Mouse (Mus musculus): ENCODE measurements around the gene Rtn4rl1. TPM values are rescaled to one million over a fixed set of nuclear protein-coding genes. Genes with fewer than 3 reads are reported as not detected.

The Rtn4rl1 gene
- total and polyA plus RNA-seq, 2 experiments: 1.3 to 9.5 TPM

- Histone ChIP-seq H3K79me2 (ENCODE audit: control insufficient read depth, insufficient read depth, low read length) (no peaks in the 10 kb centered on the region), H3K4me1 (ENCODE audit: control insufficient read depth, insufficient read depth, low read length) (peaks cover 6% of the 10 kb centered on the region; the same call in 1 of the 2 replicates), H3K36me3 (ENCODE audit: control insufficient read depth, insufficient read depth, low read length) (no peaks in the 10 kb centered on the region), H3K9ac (ENCODE audit: low read depth, low read length) (no peak overlapping the region), H3K27ac (replicated peaks; ENCODE audit: insufficient read depth, low read depth, low read length) (no peak overlapping the region), H3K4me3 (ENCODE audit: insufficient read depth, low read depth, low read length) (no peak overlapping the region), H3K27me3 (ENCODE audit: control insufficient read depth, insufficient read depth, low read length) (no peaks in the 10 kb centered on the region)
- no peak for DNase-seq (ENCODE audit: extremely low read depth, low read depth, low spot score)
- no peak for TF ChIP-seq POLR2A (IDR thresholded peaks at IDR 0.05; ENCODE audit: extremely low read depth, insufficient read depth, low read length)
- TF ChIP-seq CTCF (IDR thresholded peaks at IDR 0.05; ENCODE audit: low read depth, low read length): no peak
- WGBS: 77% methylated on average over 4 of the region's 4 CpGs
Observed at GRCm38 (mm10) chr11:75269213-75269612, 75.6 kb downstream of the Rtn4rl1 start.

GRCm38 (mm10) chr11:75270276-75270984, 76.8 kb downstream of the Rtn4rl1 start:
- no peak overlapping the region for H3K4me3 ChIP-seq (ENCODE audit: insufficient read depth, low read depth, low read length)
- no peak overlapping the region for H3K9ac ChIP-seq (ENCODE audit: low read depth, low read length)
- H3K27ac ChIP-seq (replicated peaks; ENCODE audit: insufficient read depth, low read depth, low read length): no peak overlapping the region
- no peak for DNase-seq (ENCODE audit: extremely low read depth, low read depth, low spot score)
- TF ChIP-seq POLR2A (IDR thresholded peaks at IDR 0.05; ENCODE audit: extremely low read depth, insufficient read depth, low read length) (no peak), CTCF (IDR thresholded peaks at IDR 0.05; ENCODE audit: low read depth, low read length) (no peak)
- 90% methylated on average over 8 of the region's 8 CpGs for WGBS
- H3K36me3 ChIP-seq (ENCODE audit: control insufficient read depth, insufficient read depth, low read length): no peaks in the 10 kb centered on the region
- no peaks in the 10 kb centered on the region for H3K27me3 ChIP-seq (ENCODE audit: control insufficient read depth, insufficient read depth, low read length)
- H3K79me2 ChIP-seq (ENCODE audit: control insufficient read depth, insufficient read depth, low read length): no peaks in the 10 kb centered on the region
- peaks cover 6% of the 10 kb centered on the region; the same call in 1 of the 2 replicates for H3K4me1 ChIP-seq (ENCODE audit: control insufficient read depth, insufficient read depth, low read length)

GRCm38 (mm10) chr11:75270985-75271434, 77.4 kb downstream of the Rtn4rl1 start:
- 0 out of 2 replicates have a peak overlapping the region, but pooled peaks have one; percentile 4 for H3K9ac ChIP-seq (ENCODE audit: low read depth, low read length)

GRCm38 (mm10) chr11:75273466-75273865, 79.9 kb downstream of the Rtn4rl1 start:
- Histone ChIP-seq H3K36me3 (ENCODE audit: control insufficient read depth, insufficient read depth, low read length) (no peaks in the 10 kb centered on the region), H3K4me3 (ENCODE audit: insufficient read depth, low read depth, low read length) (no peak overlapping the region), H3K27me3 (ENCODE audit: control insufficient read depth, insufficient read depth, low read length) (no peaks in the 10 kb centered on the region), H3K27ac (replicated peaks; ENCODE audit: insufficient read depth, low read depth, low read length) (no peak overlapping the region), H3K4me1 (ENCODE audit: control insufficient read depth, insufficient read depth, low read length) (peaks cover 3% of the 10 kb centered on the region), H3K79me2 (ENCODE audit: control insufficient read depth, insufficient read depth, low read length) (no peaks in the 10 kb centered on the region), H3K9ac (ENCODE audit: low read depth, low read length) (no peak overlapping the region)
- 70% methylated on average over 8 of the region's 8 CpGs for WGBS
- no peak for TF ChIP-seq CTCF (IDR thresholded peaks at IDR 0.05; ENCODE audit: low read depth, low read length)
- no peak for TF ChIP-seq POLR2A (IDR thresholded peaks at IDR 0.05; ENCODE audit: extremely low read depth, insufficient read depth, low read length)
- no peak for DNase-seq (ENCODE audit: extremely low read depth, low read depth, low spot score)

More at GRCm38 (mm10) chr11:75270985-75271434, 77.4 kb downstream of the Rtn4rl1 start:
- WGBS: 22% methylated on average over 7 of the region's 7 CpGs
- TF ChIP-seq POLR2A (IDR thresholded peaks at IDR 0.05; ENCODE audit: extremely low read depth, insufficient read depth, low read length) (no peak), CTCF (IDR thresholded peaks at IDR 0.05; ENCODE audit: low read depth, low read length) (no peak)
- H3K27me3 ChIP-seq (ENCODE audit: control insufficient read depth, insufficient read depth, low read length): no peaks in the 10 kb centered on the region
- H3K79me2 ChIP-seq (ENCODE audit: control insufficient read depth, insufficient read depth, low read length): no peaks in the 10 kb centered on the region
- H3K27ac ChIP-seq (replicated peaks; ENCODE audit: insufficient read depth, low read depth, low read length): no peak overlapping the region
- H3K4me3 ChIP-seq (ENCODE audit: insufficient read depth, low read depth, low read length): peak overlapping the region; percentile 29; the same call in 1 of the 2 replicates
- DNase-seq (ENCODE audit: extremely low read depth, low read depth, low spot score): peak; percentile 80
- peaks cover 6% of the 10 kb centered on the region; the same call in 1 of the 2 replicates for H3K4me1 ChIP-seq (ENCODE audit: control insufficient read depth, insufficient read depth, low read length)
- H3K36me3 ChIP-seq (ENCODE audit: control insufficient read depth, insufficient read depth, low read length): no peaks in the 10 kb centered on the region

GRCm38 (mm10) chr11:75275035-75275434, 81.5 kb downstream of the Rtn4rl1 start:
- 81% methylated on average over 6 of the region's 6 CpGs for WGBS
- TF ChIP-seq CTCF (IDR thresholded peaks at IDR 0.05; ENCODE audit: low read depth, low read length) (no peak), POLR2A (IDR thresholded peaks at IDR 0.05; ENCODE audit: extremely low read depth, insufficient read depth, low read length) (no peak)

GRCm38 (mm10) chr11:75278115-75278514, 84.5 kb downstream of the Rtn4rl1 start:
- no peak overlapping the region for H3K4me3 ChIP-seq (ENCODE audit: insufficient read depth, low read depth, low read length)
- H3K36me3 ChIP-seq (ENCODE audit: control insufficient read depth, insufficient read depth, low read length): no peaks in the 10 kb centered on the region
- WGBS: 95% methylated on average over 7 of the region's 7 CpGs
- no peaks in the 10 kb centered on the region for H3K79me2 ChIP-seq (ENCODE audit: control insufficient read depth, insufficient read depth, low read length)
- peaks cover 2% of the 10 kb centered on the region for H3K4me1 ChIP-seq (ENCODE audit: control insufficient read depth, insufficient read depth, low read length)
- DNase-seq (ENCODE audit: extremely low read depth, low read depth, low spot score): no peak
- H3K27ac ChIP-seq (replicated peaks; ENCODE audit: insufficient read depth, low read depth, low read length): no peak overlapping the region
- H3K9ac ChIP-seq (ENCODE audit: low read depth, low read length): no peak overlapping the region
- no peaks in the 10 kb centered on the region for H3K27me3 ChIP-seq (ENCODE audit: control insufficient read depth, insufficient read depth, low read length)
- TF ChIP-seq CTCF (IDR thresholded peaks at IDR 0.05; ENCODE audit: low read depth, low read length) (no peak), POLR2A (IDR thresholded peaks at IDR 0.05; ENCODE audit: extremely low read depth, insufficient read depth, low read length) (no peak)

More at GRCm38 (mm10) chr11:75275035-75275434, 81.5 kb downstream of the Rtn4rl1 start:
- no peak for DNase-seq (ENCODE audit: extremely low read depth, low read depth, low spot score)
- Histone ChIP-seq H3K27me3 (ENCODE audit: control insufficient read depth, insufficient read depth, low read length) (no peaks in the 10 kb centered on the region), H3K4me3 (ENCODE audit: insufficient read depth, low read depth, low read length) (no peak overlapping the region), H3K9ac (ENCODE audit: low read depth, low read length) (no peak overlapping the region), H3K36me3 (ENCODE audit: control insufficient read depth, insufficient read depth, low read length) (no peaks in the 10 kb centered on the region), H3K79me2 (ENCODE audit: control insufficient read depth, insufficient read depth, low read length) (no peaks in the 10 kb centered on the region), H3K27ac (replicated peaks; ENCODE audit: insufficient read depth, low read depth, low read length) (no peak overlapping the region), H3K4me1 (ENCODE audit: control insufficient read depth, insufficient read depth, low read length) (peaks cover 4% of the 10 kb centered on the region)

Measured in liver, adult 2 months (tissue).